Mouse (Mus musculus) small intestine, adult 2 months (tissue): ENCODE results near the gene Bscl2. TPM values are rescaled to one million over a fixed set of nuclear protein-coding genes. Genes with fewer than 3 reads are reported as not detected.

ENCODE experiments used
- H3K27ac ChIP-seq: fragments of 200-500 bp; 2 replicates; pipeline ENCODE4 v1.5.1; 2012; ENCODE audit warnings: low read depth, low read length, control low read depth, inconsistent platforms; ENCODE audit not compliant: insufficient read depth
- H3K27me3 ChIP-seq: fragments of 200-500 bp; 2 replicates; pipeline ENCODE4 v1.6.1; 2012; ENCODE audit warnings: mild to moderate bottlenecking, moderate library complexity, low read length, inconsistent platforms; ENCODE audit not compliant: control insufficient read depth, insufficient read depth
- H3K36me3 ChIP-seq: fragments of 200-500 bp; 2 replicates; pipeline ENCODE4 v1.6.1; 2012; ENCODE audit warnings: mild to moderate bottlenecking, low read length, control low read depth, inconsistent platforms; ENCODE audit not compliant: control insufficient read depth, insufficient read depth
- H3K4me1 ChIP-seq: fragments of 200-500 bp; 2 replicates; pipeline ENCODE4 v1.6.1; 2012; ENCODE audit warnings: low read length, inconsistent platforms, mixed read lengths; ENCODE audit not compliant: control insufficient read depth, insufficient read depth, insufficient read length
- H3K4me3 ChIP-seq: fragments of 200-500 bp; 2 replicates; pipeline ENCODE4 v1.5.1; 2012; ENCODE audit warnings: low read depth, mild to moderate bottlenecking, control low read depth, inconsistent platforms, low read length, moderate library complexity
- CTCF ChIP-seq: fragments of 200-500 bp; IDR thresholded peaks from 2 replicates; pipeline ENCODE4 v1.5.1; 2012; ENCODE audit warnings: low read depth, mild to moderate bottlenecking, control low read depth, inconsistent platforms, low read length, moderate library complexity, mixed read lengths; ENCODE audit not compliant: insufficient replicate concordance, insufficient read length; ENCODE audit errors: extremely low read depth
- POLR2A ChIP-seq: fragments of 200-500 bp; IDR thresholded peaks from 2 replicates; pipeline ENCODE4 v1.6.1; 2012; ENCODE audit warnings: low read depth, mild to moderate bottlenecking, control low read depth, inconsistent platforms, low read length, moderate library complexity
- WGBS: fragments of 180-500 bp; shearing (Covaris S2); methylation state at CpG from one replicate; pipeline ENCODE4 v1.1.7; 2018; 5-methylcytosine and 5-hydroxymethylcytosine counted together
- polyA plus RNA-seq: library from polyadenylated mRNA; depleted of rRNA; stranded (reverse); fragments of >200 nt; gene quantifications from 2 replicates; pipeline ENCODE4 v1.2.3, GENCODE M21; 2012

The Bscl2 gene
- polyA plus RNA-seq, 1 experiment, result 82.6 TPM

DNA sequence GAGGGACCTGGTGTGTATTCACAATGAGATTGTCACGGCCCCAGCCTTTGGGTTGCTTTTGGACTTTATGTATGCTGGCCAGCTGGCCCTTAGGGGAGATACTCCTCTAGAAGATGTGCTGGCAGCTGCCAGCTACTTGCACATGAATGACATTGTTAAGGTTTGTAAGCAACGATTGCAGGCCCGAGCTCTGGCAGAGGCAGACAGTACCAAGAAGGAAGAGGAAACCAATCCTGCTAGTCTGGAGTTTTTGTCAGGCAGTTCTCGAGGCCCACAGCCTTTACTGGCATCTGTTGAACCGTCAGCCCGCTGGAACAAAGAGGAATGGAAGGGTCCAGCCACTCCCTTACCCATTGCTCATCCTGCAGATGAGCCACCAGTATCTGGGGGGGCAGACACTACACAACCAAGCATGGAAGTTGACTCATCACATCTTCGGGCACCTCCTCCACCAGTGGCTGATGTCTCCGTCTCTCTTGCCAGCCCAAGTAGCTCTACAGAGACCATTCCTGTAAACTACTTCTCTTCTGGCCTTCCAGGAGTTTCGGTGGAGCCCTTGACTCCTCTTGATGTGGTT, 34.0 kb upstream of the Bscl2 start:
- 86% methylated on average over 9 of the region's 9 CpGs for WGBS
- TF ChIP-seq POLR2A, result no peak
- TF ChIP-seq CTCF, result no peak
- H3K4me3 ChIP-seq, result no peak overlapping the region
- H3K36me3 ChIP-seq, result peaks cover 9% of the 10 kb centered on the region
- H3K27ac ChIP-seq, result no peak overlapping the region
- H3K4me1 ChIP-seq, result peaks cover 3% of the 10 kb centered on the region; the same call in 1 of the 2 replicates
- no peaks in the 10 kb centered on the region for H3K27me3 ChIP-seq

DNA sequence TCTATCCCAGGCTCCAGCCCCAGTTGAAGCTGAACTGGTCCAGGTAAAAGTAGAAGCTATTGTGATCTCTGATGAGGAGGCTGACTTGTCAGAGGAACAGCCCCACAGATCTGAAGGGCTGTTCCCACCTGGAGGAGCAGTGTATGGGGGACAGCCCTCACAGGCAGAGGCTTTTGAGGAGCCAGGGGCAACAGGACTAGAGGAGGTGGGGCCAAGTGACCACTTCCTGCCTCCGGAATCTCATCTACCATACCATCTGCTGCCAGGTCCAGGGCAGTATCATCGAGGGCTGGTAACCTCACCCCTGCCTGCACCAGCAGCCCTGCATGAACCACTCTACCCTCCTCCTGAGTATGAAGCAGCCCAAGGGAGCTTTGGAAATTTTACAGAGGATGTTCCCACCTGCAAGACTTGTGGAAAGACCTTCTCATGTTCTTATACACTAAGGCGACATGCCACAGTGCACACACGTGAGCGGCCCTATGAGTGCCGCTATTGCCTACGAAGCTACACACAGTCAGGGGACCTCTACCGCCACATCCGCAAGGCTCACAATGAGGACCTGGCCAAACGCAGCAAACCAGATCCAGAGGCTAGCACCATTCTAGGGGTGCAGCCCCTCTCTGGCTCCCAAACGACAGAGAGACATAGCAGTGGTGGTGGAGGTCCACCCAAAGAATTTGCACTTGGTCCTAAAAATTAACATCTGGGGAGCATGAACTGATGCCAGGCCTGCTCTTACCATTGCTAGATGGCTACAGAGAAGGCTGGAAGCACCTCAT, 33.2 kb upstream of the Bscl2 start:
- TF ChIP-seq CTCF, result no peak
- TF ChIP-seq POLR2A, result no peak
- no peak overlapping the region for H3K4me3 ChIP-seq

DNA sequence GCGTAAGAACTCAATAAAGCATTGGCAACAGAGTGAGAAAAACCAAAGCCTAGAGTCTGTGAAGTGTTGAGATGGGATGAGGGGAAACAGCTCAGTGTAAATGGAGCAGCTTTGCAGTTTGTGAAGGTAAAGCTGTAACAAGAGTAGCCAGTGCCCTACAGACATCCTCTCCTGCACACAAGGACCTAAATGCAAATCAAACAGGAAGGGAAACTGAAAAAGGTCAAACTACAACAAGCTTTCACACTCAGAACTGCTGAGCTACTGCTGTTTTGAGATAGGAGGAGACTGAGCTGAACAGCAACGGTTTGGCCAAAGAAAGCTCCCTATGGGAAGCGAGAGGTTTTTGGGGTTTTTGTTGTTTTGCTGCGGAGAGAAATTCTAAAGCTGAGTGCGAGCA, 30.5 kb upstream of the Bscl2 start:
- Histone ChIP-seq H3K4me3 (no peak overlapping the region), H3K27me3 (no peaks in the 10 kb centered on the region), H3K36me3 (peaks cover 28% of the 10 kb centered on the region), H3K4me1 (peaks cover 3% of the 10 kb centered on the region; the same call in 1 of the 2 replicates), H3K27ac (peak overlapping the region; percentile 67; the same call in 1 of the 2 replicates)
- TF ChIP-seq CTCF, result no peak
- whole genome bisulfite sequencing, result 87% methylated on average over 5 of the region's 5 CpGs

More for the DNA sequence above, 33.2 kb upstream of the Bscl2 start:
- peaks cover 12% of the 10 kb centered on the region for H3K36me3 ChIP-seq
- no peak overlapping the region for H3K27ac ChIP-seq
- no peaks in the 10 kb centered on the region for H3K27me3 ChIP-seq
- WGBS, result 84% methylated on average over 11 of the region's 11 CpGs
- H3K4me1 ChIP-seq, result peaks cover 3% of the 10 kb centered on the region; the same call in 1 of the 2 replicates

DNA sequence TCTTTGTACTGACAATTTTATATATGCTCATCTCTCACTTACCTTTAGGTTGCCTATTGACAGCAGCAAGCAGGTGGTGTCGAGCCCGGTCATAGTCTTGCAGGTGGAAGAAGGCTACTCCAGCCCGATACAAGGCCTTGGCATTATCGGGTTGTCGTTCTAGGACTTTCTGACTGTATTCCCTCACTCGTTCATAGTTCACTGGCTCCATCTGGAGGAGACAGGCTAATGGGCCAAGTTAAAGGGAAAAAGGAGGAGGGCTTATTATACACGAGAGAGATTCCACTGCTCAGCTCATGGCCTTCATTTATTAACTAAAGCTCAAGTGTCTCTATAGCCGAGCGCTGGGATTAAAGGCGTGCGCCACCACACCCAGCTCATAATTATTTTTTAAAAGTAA, 21.5 kb upstream of the Bscl2 start:
- Histone ChIP-seq H3K4me3 (no peak overlapping the region), H3K27me3 (no peaks in the 10 kb centered on the region), H3K27ac (no peak overlapping the region), H3K4me1 (peaks cover 2% of the 10 kb centered on the region; the same call in 1 of the 2 replicates), H3K36me3 (peaks cover 34% of the 10 kb centered on the region)
- 65% methylated on average over 11 of the region's 11 CpGs for WGBS
- no peak for TF ChIP-seq CTCF
- TF ChIP-seq POLR2A, result no peak

DNA sequence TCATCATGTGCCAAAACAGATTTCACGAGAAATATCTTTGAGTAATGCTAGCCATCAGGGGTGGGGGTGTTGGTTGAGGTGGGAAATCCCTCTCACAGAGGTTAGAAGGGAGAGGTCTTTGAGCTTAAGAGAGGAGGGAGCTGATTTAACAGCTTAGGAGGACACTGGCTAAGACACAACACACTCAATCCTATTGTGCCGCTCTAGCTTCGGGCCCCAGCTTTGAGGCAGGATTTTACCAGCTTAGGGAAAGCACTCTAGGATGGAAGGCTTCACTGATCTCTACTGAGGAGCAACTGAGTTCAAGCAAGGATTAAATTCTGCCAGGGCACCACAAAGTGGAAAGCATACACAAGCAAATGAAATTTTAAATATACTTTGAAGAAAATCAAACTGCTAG, 20.3 kb upstream of the Bscl2 start:
- Histone ChIP-seq H3K27ac (no peak overlapping the region), H3K36me3 (peaks cover 25% of the 10 kb centered on the region), H3K4me3 (no peak overlapping the region), H3K27me3 (no peaks in the 10 kb centered on the region), H3K4me1 (peaks cover 2% of the 10 kb centered on the region; the same call in 1 of the 2 replicates)
- 71% methylated on average over 3 of the region's 3 CpGs for WGBS
- TF ChIP-seq POLR2A (no peak), CTCF (no peak)

DNA sequence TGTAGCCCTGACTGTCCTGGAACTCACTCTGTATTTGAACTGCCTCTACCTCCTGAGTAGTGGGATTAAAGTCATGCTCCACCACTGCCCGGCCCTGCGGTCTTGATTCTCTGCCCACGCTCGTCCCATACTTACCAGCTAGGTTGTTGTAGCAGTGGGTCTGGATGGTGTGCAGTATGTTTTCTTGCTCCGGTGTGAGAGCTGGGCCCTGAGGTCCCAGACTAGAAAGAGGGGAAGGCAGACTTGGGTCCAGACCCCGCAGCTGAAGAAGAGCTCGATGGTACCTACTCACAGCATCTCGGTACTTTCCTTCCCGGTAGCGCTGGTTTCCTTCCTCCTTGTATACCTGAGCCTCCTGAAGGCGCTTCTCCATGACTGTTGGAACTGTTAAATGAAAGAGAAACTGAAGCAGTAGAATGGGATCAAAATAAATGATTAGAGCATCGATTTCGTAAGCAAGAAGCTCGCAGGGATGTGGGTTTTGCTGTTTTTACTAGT, 18.9 kb upstream of the Bscl2 start:
- peaks cover 21% of the 10 kb centered on the region for H3K36me3 ChIP-seq
- 4% methylated on average over 14 of the region's 14 CpGs for WGBS
- H3K4me3 ChIP-seq, result peak overlapping the region; percentile 96
- H3K27ac ChIP-seq, result peak overlapping the region; percentile 96
- no peaks in the 10 kb centered on the region for H3K27me3 ChIP-seq
- TF ChIP-seq POLR2A, result no peak
- TF ChIP-seq CTCF, result no peak
- H3K4me1 ChIP-seq, result peaks cover 2% of the 10 kb centered on the region; the same call in 1 of the 2 replicates
